Mouse (Mus musculus) heart, postnatal 0 days (tissue): ENCODE measurements around the gene Dhx32. TPM values are rescaled to one million over a fixed set of nuclear protein-coding genes. Genes with fewer than 3 reads are reported as not detected.
A peak's percentile ranks its signal among the peaks of the same experiment; 100 is the strongest.
"Not testable (repeated sequence)": the region's sequence is repeated elsewhere in the genome, so short reads cannot be mapped to it uniquely, and the experiment has no call there.

Experiments used
- ATAC-seq: fragments of 200-750 bp; cut with Nextera tagmentation; 2 replicates; pipeline ENCODE4 v1.8.0; 2017; ENCODE audit warnings: low read depth, moderate number of reproducible peaks, moderate library complexity; ENCODE audit not compliant: insufficient read depth
- DNase-seq: peaks from one replicate; pipeline ENCODE4 v3.0.0-alpha.2; 2016; ENCODE audit warnings: low spot score
- H3K27ac ChIP-seq: fragments of 300-500 bp; sonication (generic); 2 replicates; pipeline ENCODE4 v1.5.1; 2014; ENCODE audit warnings: low read depth, mild to moderate bottlenecking
- H3K27me3 ChIP-seq: fragments of 300-500 bp; sonication (generic); 2 replicates; pipeline ENCODE4 v1.6.1; 2014; ENCODE audit warnings: low read length, mixed read lengths; ENCODE audit not compliant: control insufficient read depth, insufficient read depth
- H3K36me3 ChIP-seq: fragments of 300-500 bp; sonication (generic); replicated peaks from 2 replicates; pipeline ENCODE4 v1.6.1; 2014; ENCODE audit warnings: low read length, mixed read lengths; ENCODE audit not compliant: control insufficient read depth, insufficient read depth
- H3K4me1 ChIP-seq: fragments of 300-500 bp; sonication (generic); 2 replicates; pipeline ENCODE4 v1.6.1; 2014; ENCODE audit warnings: antibody characterized with exemption; ENCODE audit not compliant: control insufficient read depth, insufficient read depth
- H3K4me2 ChIP-seq: fragments of 300-500 bp; sonication (generic); 2 replicates; pipeline ENCODE4 v1.6.1; 2014; ENCODE audit warnings: low read depth, mild to moderate bottlenecking, low read length, moderate library complexity
- H3K4me3 ChIP-seq: fragments of 300-500 bp; sonication (generic); 2 replicates; pipeline ENCODE4 v1.5.1; 2014; ENCODE audit warnings: low read depth, low read length
- H3K9ac ChIP-seq: fragments of 300-500 bp; sonication (generic); replicated peaks from 2 replicates; pipeline ENCODE4 v1.6.1; 2014; ENCODE audit warnings: low read depth, low read length, mixed read lengths
- H3K9me3 ChIP-seq: fragments of 300-500 bp; sonication (generic); replicated peaks from 2 replicates; pipeline ENCODE4 v1.6.1; 2016; ENCODE audit warnings: low read length; ENCODE audit not compliant: control insufficient read depth
- CTCF ChIP-seq: IDR thresholded peaks from 2 replicates; pipeline ENCODE4 v1.5.1; 2016; ENCODE audit warnings: antibody characterized with exemption, control low read depth, low read depth
- EP300 ChIP-seq: IDR thresholded peaks from 2 replicates; pipeline ENCODE4 v1.6.1; 2016; ENCODE audit warnings: antibody characterized with exemption, low read depth
- WGBS: fragments of 180-500 bp; shearing (Covaris S2); extraction: QIAGEN DNeasy Blood & Tissue Kit; methylation state at CpG from one replicate; pipeline ENCODE4 v1.1.7; 2014; 5-methylcytosine and 5-hydroxymethylcytosine counted together
- polyA plus RNA-seq: library from polyadenylated mRNA; unstranded; fragments of >200 nt; fragmentation: Nextera tagmentation; extraction: Ambion mirVana; gene quantifications from 2 replicates; pipeline ENCODE4 v1.2.1, GENCODE M21; 2015
- total RNA-seq: library from RNA; depleted of rRNA; stranded (reverse); fragments of >200 nt; gene quantifications from 2 replicates; pipeline ENCODE4 v1.2.3, GENCODE M21; 2014; ENCODE audit warnings: low replicate concordance

The Dhx32 gene
- total and polyA plus RNA-seq, 2 experiments from 2014 or later: 37.1 to 64.3 TPM

DNA sequence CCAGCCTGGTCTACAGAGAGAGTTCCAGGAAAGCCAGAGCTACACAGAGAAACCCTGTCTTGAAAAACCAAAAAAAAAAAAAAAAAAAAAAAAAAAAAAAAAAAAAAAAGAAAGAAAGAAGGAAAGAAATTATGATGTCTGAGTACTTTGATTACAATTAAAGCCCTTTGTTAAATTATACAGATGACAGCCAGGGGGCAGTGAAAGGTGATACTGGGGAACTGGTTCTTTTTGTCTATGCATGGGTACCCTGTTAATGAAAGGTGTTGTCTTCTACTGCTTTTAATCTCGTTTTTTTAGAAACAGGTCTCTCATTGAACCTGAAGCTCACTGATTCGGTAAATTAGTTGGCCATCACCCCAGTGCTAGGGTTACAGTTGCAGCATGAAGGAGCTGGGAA, 75.2 kb downstream of the Dhx32 start:
- no peak for DNase-seq
- Histone ChIP-seq H3K36me3 (no peaks in the 10 kb centered on the region; the same call in 1 of the 2 replicates), H3K9me3 (no peaks in the 10 kb centered on the region), H3K9ac (no peak overlapping the region), H3K27me3 (no peaks in the 10 kb centered on the region), H3K4me2 (no peak overlapping the region), H3K4me1 (peaks cover 12% of the 10 kb centered on the region), H3K4me3 (no peak overlapping the region), H3K27ac (no peak overlapping the region)
- 88% methylated on average over 2 of the region's 2 CpGs for WGBS
- TF ChIP-seq CTCF: peak; percentile 17; the same call in 1 of the 2 replicates
- no peak for TF ChIP-seq EP300
- no peak for ATAC-seq

DNA sequence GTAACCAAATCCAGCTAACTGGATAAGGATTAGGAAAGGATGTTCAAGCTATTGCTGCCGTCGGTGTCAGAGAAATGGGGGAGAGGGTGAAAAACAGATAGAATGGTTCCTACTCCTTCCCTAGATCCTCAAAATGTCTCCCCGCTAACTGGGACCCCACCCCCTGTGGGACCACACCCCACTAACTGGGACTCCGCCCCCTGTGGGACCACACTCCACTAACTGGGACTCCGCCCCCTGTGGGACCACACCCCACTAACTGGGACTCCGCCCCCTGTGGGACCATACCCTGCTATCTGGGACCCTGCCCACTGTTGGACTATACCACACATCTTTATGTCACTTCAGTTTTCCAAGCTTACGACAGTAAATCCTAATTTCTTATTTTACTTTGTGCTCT, 78.6 kb downstream of the Dhx32 start:
- ATAC-seq (no peak), DNase-seq (no peak)
- Histone ChIP-seq H3K4me2 (no peak overlapping the region), H3K4me1 (peaks cover 5% of the 10 kb centered on the region; the same call in 1 of the 2 replicates), H3K27me3 (no peaks in the 10 kb centered on the region), H3K9ac (no peak overlapping the region), H3K27ac (no peak overlapping the region), H3K4me3 (no peak overlapping the region), H3K9me3 (no peaks in the 10 kb centered on the region), H3K36me3 (peaks cover 4% of the 10 kb centered on the region; the same call in 1 of the 2 replicates)
- TF ChIP-seq EP300 (no peak), CTCF (no peak)
- WGBS: 92% methylated on average over 7 of the region's 7 CpGs

DNA sequence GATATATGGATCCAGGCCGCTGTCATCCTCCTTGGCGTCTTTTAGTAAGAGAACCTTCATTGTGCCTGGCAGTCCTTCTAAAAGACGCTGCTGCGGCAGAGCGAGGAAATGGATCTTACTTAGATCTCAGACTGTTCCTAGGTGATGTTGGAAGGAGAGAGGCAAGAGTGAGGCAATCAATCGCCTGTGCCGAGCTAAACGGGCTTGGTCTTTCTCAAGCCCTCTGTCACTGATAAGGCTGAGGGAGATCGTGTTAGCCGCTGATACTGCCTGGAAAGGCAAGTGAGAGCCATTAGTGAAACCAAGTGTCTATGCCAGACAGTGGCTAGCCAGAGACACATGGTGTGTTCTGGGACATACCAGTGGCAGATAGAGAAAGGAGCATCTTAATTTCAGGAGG, 80.2 kb downstream of the Dhx32 start:
- no peak overlapping the region for H3K27ac ChIP-seq
- no peaks in the 10 kb centered on the region for H3K27me3 ChIP-seq
- H3K9ac ChIP-seq: no peak overlapping the region
- peaks cover 4% of the 10 kb centered on the region; the same call in 1 of the 2 replicates for H3K36me3 ChIP-seq
- H3K4me3 ChIP-seq: no peak overlapping the region
- no peaks in the 10 kb centered on the region for H3K4me1 ChIP-seq
- no peak for DNase-seq
- 42% methylated on average over 10 of the region's 10 CpGs for WGBS
- no peaks in the 10 kb centered on the region for H3K9me3 ChIP-seq
- H3K4me2 ChIP-seq: no peak overlapping the region
- ATAC-seq: no peak
- TF ChIP-seq CTCF (no peak), EP300 (no peak)

DNA sequence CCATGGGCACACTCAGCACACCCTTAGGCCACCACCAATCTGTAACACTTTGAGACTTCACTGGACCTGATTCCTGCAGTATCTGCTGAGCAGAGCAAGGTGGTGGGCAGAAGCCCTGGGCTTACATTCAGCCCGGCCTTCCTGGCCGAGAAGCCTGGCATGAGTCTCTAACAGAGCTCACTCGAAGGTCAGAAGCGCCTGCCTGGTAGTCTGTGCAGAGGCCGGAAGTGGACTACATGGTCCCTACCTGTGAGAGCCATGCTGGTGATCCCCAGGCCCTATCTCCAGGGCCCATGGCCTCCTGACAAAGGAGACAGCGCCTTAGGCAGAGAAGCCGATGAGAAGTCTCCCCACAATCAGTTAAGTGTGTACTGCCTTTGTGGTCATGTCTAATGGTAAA, 81.2 kb downstream of the Dhx32 start:
- WGBS: 92% methylated on average over 7 of the region's 7 CpGs
- Histone ChIP-seq H3K27me3 (no peaks in the 10 kb centered on the region), H3K4me1 (no peaks in the 10 kb centered on the region), H3K9me3 (no peaks in the 10 kb centered on the region), H3K36me3 (peaks cover 8% of the 10 kb centered on the region; the same call in 1 of the 2 replicates), H3K27ac (no peak overlapping the region), H3K4me3 (no peak overlapping the region), H3K4me2 (no peak overlapping the region), H3K9ac (no peak overlapping the region)
- TF ChIP-seq EP300 (no peak), CTCF (no peak)
- ATAC-seq: no peak
- DNase-seq: no peak

DNA sequence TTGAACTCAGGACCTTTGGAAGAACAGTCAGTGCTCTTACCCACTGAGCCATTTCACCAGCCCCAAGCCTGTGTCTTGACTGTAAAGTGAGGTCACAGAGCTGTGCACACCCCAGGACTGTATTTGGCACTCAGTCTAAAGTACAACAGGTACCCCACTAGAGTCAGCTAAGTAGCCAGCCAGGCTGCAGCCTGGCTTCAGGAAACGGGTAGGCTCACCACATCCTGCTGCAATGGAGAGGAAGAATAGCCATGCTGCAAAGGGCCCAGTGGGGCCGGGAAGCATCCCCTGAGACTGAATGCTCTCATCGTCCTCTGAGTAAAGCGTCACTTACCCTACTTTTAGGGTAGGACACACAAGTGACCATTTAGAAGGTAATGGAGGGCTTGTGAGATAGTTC, 82.6 kb downstream of the Dhx32 start:
- Histone ChIP-seq H3K4me3 (no peak overlapping the region), H3K27me3 (no peaks in the 10 kb centered on the region), H3K36me3 (peaks cover 8% of the 10 kb centered on the region; the same call in 1 of the 2 replicates), H3K4me2 (no peak overlapping the region), H3K27ac (no peak overlapping the region), H3K9me3 (no peaks in the 10 kb centered on the region), H3K4me1 (no peaks in the 10 kb centered on the region), H3K9ac (no peak overlapping the region)
- DNase-seq (no peak), ATAC-seq (no peak)
- 71% methylated on average over 4 of the region's 4 CpGs for WGBS
- TF ChIP-seq CTCF (no peak), EP300 (no peak)

DNA sequence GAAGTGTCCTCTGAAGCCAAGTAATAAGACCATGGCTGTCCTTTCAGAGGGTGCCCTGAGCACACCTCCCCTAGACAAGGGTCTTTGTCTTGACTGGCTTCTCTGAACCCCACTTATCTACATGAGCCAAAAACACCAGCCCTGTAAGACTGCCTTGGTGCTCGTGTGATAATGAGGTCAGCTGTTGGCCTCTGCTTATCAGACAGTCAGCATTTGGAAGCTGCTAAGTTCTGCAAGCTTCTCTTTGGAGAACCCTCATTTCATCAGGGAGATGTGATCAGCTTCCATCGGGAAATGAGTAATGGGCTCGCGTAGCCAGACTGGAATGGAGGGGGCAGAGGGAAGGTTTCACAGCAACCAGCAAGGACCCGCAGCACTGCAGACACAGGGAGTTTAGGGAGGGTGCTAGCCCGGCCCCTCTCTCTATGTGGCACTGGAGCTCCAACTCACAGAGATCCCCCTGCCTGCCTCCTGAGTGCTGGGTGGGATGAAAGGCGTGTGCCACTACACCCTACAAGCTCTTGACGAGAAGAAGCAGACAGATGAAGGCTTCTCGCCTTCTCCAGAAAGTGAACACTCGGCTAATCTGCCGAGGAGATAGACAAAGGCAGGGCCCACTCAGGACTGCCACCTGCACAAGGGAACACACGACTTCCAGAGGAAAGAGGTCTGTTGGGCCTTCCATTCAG, 84.4 kb downstream of the Dhx32 start:
- Histone ChIP-seq H3K36me3 (peaks cover 8% of the 10 kb centered on the region; the same call in 1 of the 2 replicates), H3K4me2 (no peak overlapping the region), H3K9ac (no peak overlapping the region), H3K27me3 (no peaks in the 10 kb centered on the region), H3K9me3 (no peaks in the 10 kb centered on the region), H3K4me1 (no peaks in the 10 kb centered on the region), H3K27ac (no peak overlapping the region), H3K4me3 (no peak overlapping the region)
- 48% methylated on average over 12 of the region's 12 CpGs for WGBS
- no peak for ATAC-seq
- TF ChIP-seq CTCF: no peak
- TF ChIP-seq EP300: no peak
- no peak for DNase-seq

DNA sequence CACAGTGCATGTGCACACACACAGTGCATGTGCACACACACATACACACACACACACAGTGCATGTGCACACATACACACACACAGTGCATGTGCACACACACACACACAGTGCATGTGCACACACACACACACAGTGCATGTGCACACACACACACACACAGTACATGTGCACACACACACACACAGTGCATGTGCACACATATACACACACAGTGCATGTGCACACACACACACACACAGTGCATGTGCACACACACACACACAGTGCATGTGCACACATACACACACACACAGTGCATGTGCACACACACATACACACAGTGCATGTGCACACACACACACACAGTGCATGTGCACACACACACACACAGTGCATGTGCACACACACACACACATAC, 96.9 kb downstream of the Dhx32 start:
- not testable (repeated sequence) for ATAC-seq, H3K4me2 ChIP-seq, H3K4me1 ChIP-seq, DNase-seq, H3K4me3 ChIP-seq, H3K27me3 ChIP-seq, H3K9me3 ChIP-seq, H3K9ac ChIP-seq, H3K27ac ChIP-seq
- peaks cover 31% of the 10 kb centered on the region for H3K36me3 ChIP-seq
